Mouse (Mus musculus): ENCODE measurements around the gene Foxq1. TPM values are rescaled to one million over a fixed set of nuclear protein-coding genes. Genes with fewer than 3 reads are reported as not detected.
A peak's percentile ranks its signal among the peaks of the same experiment; 100 is the strongest.

Foxq1 gene
- polyA plus RNA-seq, 1 experiment from 2014 or later: 0.79 TPM

- Histone ChIP-seq H3K4me1 (replicated peaks; ENCODE audit: control insufficient read depth, insufficient read depth, low read length) (0 out of 2 replicates have a peak, but pooled peaks cover 3% of the 10 kb centered on the region), H3K4me2 (ENCODE audit: low read depth, low read length) (no peak overlapping the region), H3K9me3 (ENCODE audit: control insufficient read depth, low read length) (peaks cover 3% of the 10 kb centered on the region; the same call in 1 of the 2 replicates), H3K27me3 (ENCODE audit: control insufficient read depth, insufficient read depth, low read depth, low read length) (no peaks in the 10 kb centered on the region), H3K36me3 (ENCODE audit: control insufficient read depth, insufficient read depth, low read length) (no peaks in the 10 kb centered on the region), H3K4me3 (ENCODE audit: low read length) (no peak overlapping the region), H3K9ac (ENCODE audit: low read length) (no peak overlapping the region), H3K27ac (ENCODE audit: low read length) (no peak overlapping the region)
- ATAC-seq (ENCODE audit: low read depth): peak; percentile 45; the same call in 1 of the 2 replicates
- 39% methylated on average over 5 of the region's 5 CpGs for WGBS
These were observed 31.4 kb downstream of the Foxq1 start for GRCm38 (mm10) chr13:31587341-31587740.

GRCm38 (mm10) chr13:31599576-31599975, 43.6 kb downstream of the Foxq1 start:
- WGBS: 67% methylated on average over 5 of the region's 5 CpGs
- ATAC-seq (ENCODE audit: low read depth): peak; percentile 82
- no peaks in the 10 kb centered on the region for H3K9me3 ChIP-seq (ENCODE audit: control insufficient read depth, low read length)

GRCm38 (mm10) chr13:31603964-31604363, 48.0 kb downstream of the Foxq1 start:
- no peak overlapping the region for H3K27ac ChIP-seq (ENCODE audit: low read length)
- H3K4me2 ChIP-seq (ENCODE audit: low read depth, low read length): no peak overlapping the region
- H3K4me1 ChIP-seq (replicated peaks; ENCODE audit: control insufficient read depth, insufficient read depth, low read length): no peaks in the 10 kb centered on the region
- H3K4me3 ChIP-seq (ENCODE audit: low read length): no peak overlapping the region
- H3K27me3 ChIP-seq (ENCODE audit: control insufficient read depth, insufficient read depth, low read depth, low read length): no peaks in the 10 kb centered on the region
- ATAC-seq (ENCODE audit: low read depth): no peak
- no peak overlapping the region for H3K9ac ChIP-seq (ENCODE audit: low read length)
- H3K9me3 ChIP-seq (ENCODE audit: control insufficient read depth, low read length): no peaks in the 10 kb centered on the region
- H3K36me3 ChIP-seq (ENCODE audit: control insufficient read depth, insufficient read depth, low read length): no peaks in the 10 kb centered on the region
- WGBS: 79% methylated on average over 6 of the region's 6 CpGs

More at GRCm38 (mm10) chr13:31599576-31599975, 43.6 kb downstream of the Foxq1 start:
- Histone ChIP-seq H3K4me2 (ENCODE audit: low read depth, low read length) (no peak overlapping the region), H3K36me3 (ENCODE audit: control insufficient read depth, insufficient read depth, low read length) (no peaks in the 10 kb centered on the region), H3K4me3 (ENCODE audit: low read length) (no peak overlapping the region), H3K27me3 (ENCODE audit: control insufficient read depth, insufficient read depth, low read depth, low read length) (no peaks in the 10 kb centered on the region), H3K4me1 (replicated peaks; ENCODE audit: control insufficient read depth, insufficient read depth, low read length) (no peaks in the 10 kb centered on the region), H3K27ac (ENCODE audit: low read length) (no peak overlapping the region), H3K9ac (ENCODE audit: low read length) (no peak overlapping the region)

Other genes starting within 250 kb of the Foxq1 start
- not detected in 2 replicates for gene A530084C06Rik, start 3.2 kb downstream of the Foxq1 start, polyA plus RNA-seq (2015; fragmentation: Nextera tagmentation; extraction: Ambion mirVana)
- 19.4 and 22.9 TPM in 2 replicates for gene Foxf2, start 69.7 kb downstream of the Foxq1 start, polyA plus RNA-seq (2015; fragmentation: Nextera tagmentation; extraction: Ambion mirVana)